Mouse (Mus musculus): ENCODE measurements at regions not wholly inside any gene's neighbourhood (a gene's known extent, or its start where the extent isn't known, plus 50 kb on each side); places are given as distances from the start of the nearest gene placed in this dataset.

- ATAC-seq (replicated peaks; ENCODE audit: poor library complexity), result no peak
Observed at GRCm38 (mm10) chr4:89405624-89406167, 94.9 kb upstream of the Cdkn2b start.

GRCm38 (mm10) chr4:89403151-89403550 lies 92.3 kb upstream of the Cdkn2b start:
- ATAC-seq (replicated peaks; ENCODE audit: poor library complexity), result no peak

- ATAC-seq (replicated peaks; ENCODE audit: poor library complexity), result no peak
Observed at GRCm38 (mm10) chr4:89402324-89402723, 91.5 kb upstream of the Cdkn2b start.

GRCm38 (mm10) chr4:89401696-89402095 lies 90.9 kb upstream of the Cdkn2b start:
- no peak for ATAC-seq (replicated peaks; ENCODE audit: poor library complexity)

GRCm38 (mm10) chr4:89400342-89400741 lies 89.5 kb upstream of the Cdkn2b start:
- no peak for ATAC-seq (replicated peaks; ENCODE audit: poor library complexity)

- ATAC-seq (replicated peaks; ENCODE audit: poor library complexity), result no peak
Observed at GRCm38 (mm10) chr4:89399277-89399676, 88.4 kb upstream of the Cdkn2b start.

GRCm38 (mm10) chr4:89396020-89396419 lies 85.2 kb upstream of the Cdkn2b start:
- no peak for ATAC-seq (replicated peaks; ENCODE audit: poor library complexity)

- ATAC-seq (replicated peaks; ENCODE audit: poor library complexity), result no peak
Observed at GRCm38 (mm10) chr4:89395336-89395735, 84.5 kb upstream of the Cdkn2b start.

GRCm38 (mm10) chr4:89393251-89393711 lies 82.4 kb upstream of the Cdkn2b start:
- no peak for ATAC-seq (replicated peaks; ENCODE audit: poor library complexity)

- ATAC-seq (replicated peaks; ENCODE audit: poor library complexity), result no peak
Observed at GRCm38 (mm10) chr4:89392791-89393190, 82.0 kb upstream of the Cdkn2b start.

GRCm38 (mm10) chr4:89391463-89392308 lies 80.8 kb upstream of the Cdkn2b start:
- ATAC-seq (replicated peaks; ENCODE audit: poor library complexity), result no peak

GRCm38 (mm10) chr4:89383548-89383947 lies 72.7 kb upstream of the Cdkn2b start:
- ATAC-seq (replicated peaks; ENCODE audit: poor library complexity), result no peak

GRCm38 (mm10) chr4:89382434-89382976 lies 71.7 kb upstream of the Cdkn2b start:
- no peak for ATAC-seq (replicated peaks; ENCODE audit: poor library complexity)

- ATAC-seq (replicated peaks; ENCODE audit: poor library complexity), result peak; percentile 57
Observed at GRCm38 (mm10) chr4:89381763-89382162, 70.9 kb upstream of the Cdkn2b start.

- no peak for ATAC-seq (replicated peaks; ENCODE audit: poor library complexity)
Observed at GRCm38 (mm10) chr4:89381077-89381476, 70.2 kb upstream of the Cdkn2b start.

GRCm38 (mm10) chr4:89380330-89380945 lies 69.6 kb upstream of the Cdkn2b start:
- ATAC-seq (replicated peaks; ENCODE audit: poor library complexity), result no peak

GRCm38 (mm10) chr4:89379622-89380329 lies 68.9 kb upstream of the Cdkn2b start:
- ATAC-seq (replicated peaks; ENCODE audit: poor library complexity), result no peak

- ATAC-seq (replicated peaks; ENCODE audit: poor library complexity), result no peak
Observed at GRCm38 (mm10) chr4:89372631-89373030, 61.8 kb upstream of the Cdkn2b start.

GRCm38 (mm10) chr4:89368850-89369524 lies 58.1 kb upstream of the Cdkn2b start:
- ATAC-seq (replicated peaks; ENCODE audit: poor library complexity), result peak; percentile 97

GRCm38 (mm10) chr4:89366581-89367141 lies 55.8 kb upstream of the Cdkn2b start:
- ATAC-seq (replicated peaks; ENCODE audit: poor library complexity), result peak; percentile 44
